Mouse (Mus musculus) right cerebral cortex, postnatal 4 days (tissue): ENCODE measurements around the gene Plagl1.

Source experiments
- DNase-seq: peaks from one replicate; pipeline ENCODE4 v3.0.0-alpha.2; 2022

Plagl1 gene

GRCm38 (mm10) chr10:13090596-13091424 is 30.5 kb downstream of the Plagl1 start:
- peak; percentile 71 for DNase-seq

GRCm38 (mm10) chr10:13092996-13093395 is 32.7 kb downstream of the Plagl1 start:
- DNase-seq, result no peak

- DNase-seq, result no peak
Observed at GRCm38 (mm10) chr10:13098895-13099294, 38.6 kb downstream of the Plagl1 start.

GRCm38 (mm10) chr10:13100061-13100648 is 39.9 kb downstream of the Plagl1 start:
- DNase-seq, result no peak

- no peak for DNase-seq
Observed at GRCm38 (mm10) chr10:13102360-13102759, 42.1 kb downstream of the Plagl1 start.

GRCm38 (mm10) chr10:13103838-13104237 is 43.5 kb downstream of the Plagl1 start:
- no peak for DNase-seq

- DNase-seq, result no peak
Observed at GRCm38 (mm10) chr10:13106909-13107624, 46.8 kb downstream of the Plagl1 start.

- no peak for DNase-seq
Observed at GRCm38 (mm10) chr10:13108021-13108548, 47.8 kb downstream of the Plagl1 start.

GRCm38 (mm10) chr10:13108847-13109246 is 48.5 kb downstream of the Plagl1 start:
- DNase-seq, result no peak

GRCm38 (mm10) chr10:13109781-13110180 is 49.5 kb downstream of the Plagl1 start:
- DNase-seq, result no peak

GRCm38 (mm10) chr10:13112849-13113248 is 52.5 kb downstream of the Plagl1 start:
- no peak for DNase-seq

GRCm38 (mm10) chr10:13113641-13114040 is 53.3 kb downstream of the Plagl1 start:
- DNase-seq, result no peak

- no peak for DNase-seq
Observed at GRCm38 (mm10) chr10:13115030-13115429, 54.7 kb downstream of the Plagl1 start.

GRCm38 (mm10) chr10:13116706-13117665 is 56.7 kb downstream of the Plagl1 start:
- DNase-seq, result no peak

GRCm38 (mm10) chr10:13118024-13118769 is 57.9 kb downstream of the Plagl1 start:
- no peak for DNase-seq

GRCm38 (mm10) chr10:13118770-13119102 is 58.4 kb downstream of the Plagl1 start:
- DNase-seq, result no peak

GRCm38 (mm10) chr10:13119300-13119699 is 59.0 kb downstream of the Plagl1 start:
- DNase-seq, result no peak

GRCm38 (mm10) chr10:13125811-13126210 is 65.5 kb downstream of the Plagl1 start:
- no peak for DNase-seq

- DNase-seq, result peak; percentile 22
Observed at GRCm38 (mm10) chr10:13127335-13127734, 67.0 kb downstream of the Plagl1 start.

GRCm38 (mm10) chr10:13127946-13128345 is 67.6 kb downstream of the Plagl1 start:
- DNase-seq, result no peak

- DNase-seq, result no peak
Observed at GRCm38 (mm10) chr10:13133850-13134249, 73.5 kb downstream of the Plagl1 start.

- DNase-seq, result no peak
Observed at GRCm38 (mm10) chr10:13135276-13135675, 75.0 kb downstream of the Plagl1 start.
